Mouse (Mus musculus) yolk sac, embryonic 10.5 days (tissue): Measurements from ENCODE around the gene Rplp0.
"Not testable (repeated sequence)": the region's sequence is repeated elsewhere in the genome, so short reads cannot be mapped to it uniquely, and the experiment has no call there.

Experiments used
- DNase-seq: peaks from one replicate; pipeline ENCODE4 v3.0.0-alpha.2; 2017; ENCODE audit warnings: low spot score

The Rplp0 gene

GRCm38 (mm10) chr5:115551386-115551785, 7.9 kb upstream of the Rplp0 start:
- DNase-seq = no peak

GRCm38 (mm10) chr5:115551799-115552198, 7.5 kb upstream of the Rplp0 start:
- no peak for DNase-seq

GRCm38 (mm10) chr5:115553801-115554420, 5.4 kb upstream of the Rplp0 start:
- DNase-seq = no peak

- no peak for DNase-seq
Observed at GRCm38 (mm10) chr5:115554536-115555291, 4.6 kb upstream of the Rplp0 start.

GRCm38 (mm10) chr5:115556217-115556616, 3.0 kb upstream of the Rplp0 start:
- peak; percentile 79 for DNase-seq

GRCm38 (mm10) chr5:115558182-115558794, 979 bp upstream of the Rplp0 start:
- no peak for DNase-seq

GRCm38 (mm10) chr5:115560336-115560905, 1.2 kb downstream of the Rplp0 start:
- no peak for DNase-seq

GRCm38 (mm10) chr5:115563771-115564585, 4.7 kb downstream of the Rplp0 start:
- DNase-seq = no peak

- peak; percentile 84 for DNase-seq
Observed at GRCm38 (mm10) chr5:115564737-115565393, 5.6 kb downstream of the Rplp0 start, which contains the start of gene Gcn1l1. TSS of gene Gcn1l1 (plus strand) at chr5:115565254.

- DNase-seq = no peak
Observed at GRCm38 (mm10) chr5:115565403-115565802, 6.1 kb downstream of the Rplp0 start.

- DNase-seq = peak; percentile 72
Observed at GRCm38 (mm10) chr5:115568681-115569080, 9.4 kb downstream of the Rplp0 start.

- no peak for DNase-seq
Observed at GRCm38 (mm10) chr5:115569308-115569707, 10.0 kb downstream of the Rplp0 start.

GRCm38 (mm10) chr5:115569721-115570120, 10.5 kb downstream of the Rplp0 start:
- no peak for DNase-seq

- no peak for DNase-seq
Observed at GRCm38 (mm10) chr5:115571086-115571485, 11.8 kb downstream of the Rplp0 start.

GRCm38 (mm10) chr5:115572679-115573535, 13.6 kb downstream of the Rplp0 start:
- peak; percentile 48 for DNase-seq

- DNase-seq = no peak
Observed at GRCm38 (mm10) chr5:115574992-115575391, 15.7 kb downstream of the Rplp0 start.

- not testable (repeated sequence) for DNase-seq
Observed at GRCm38 (mm10) chr5:115577686-115578085, 18.4 kb downstream of the Rplp0 start.

GRCm38 (mm10) chr5:115578922-115579321, 19.7 kb downstream of the Rplp0 start:
- no peak for DNase-seq

GRCm38 (mm10) chr5:115579363-115579762, 20.1 kb downstream of the Rplp0 start:
- DNase-seq = no peak
